Comparison of ENCODE assay signal across 14 mouse cellular contexts in genomic region chr13:39935216-39935615, GRCm38 (mm10).
A peak's percentile ranks its signal among the peaks of the same experiment; 100 is the strongest.
DNase-seq lines count a peak whose midpoint lies in the region; ATAC-seq and TF ChIP-seq lines count a peak whose summit lies in the region.
"Had no signal": no experiment of that assay in that cellular context is flagged by ENCODE, and none has a peak within 500 bp of the region (broad histone marks: within the 10 kb centered on the region; RNA-seq: fewer than 3 reads in every experiment).

No protein-coding gene starts in this region.

- no peak overlapping the region for H3K27ac ChIP-seq in forebrain, postnatal 0 days (ENCODE audit: low read depth, low read length)
- no peak overlapping the region for H3K27ac ChIP-seq in forebrain, embryonic 15.5 days (replicated peaks)
- no peak overlapping the region for H3K27ac ChIP-seq in intestine, embryonic 15.5 days
- H3K27ac ChIP-seq: embryonic facial prominence, embryonic 10.5 days; embryonic facial prominence, embryonic 12.5 days; forebrain, embryonic 12.5 days had no signal

- no peaks in the 10 kb centered on the region for H3K27me3 ChIP-seq in forebrain, postnatal 0 days (ENCODE audit: insufficient read depth, low read length)
- H3K27me3 ChIP-seq in forebrain, embryonic 15.5 days: no peaks in the 10 kb centered on the region
- no peaks in the 10 kb centered on the region for H3K27me3 ChIP-seq in intestine, embryonic 15.5 days (replicated peaks)
- H3K27me3 ChIP-seq: embryonic facial prominence, embryonic 12.5 days; forebrain, embryonic 12.5 days had no signal

- no peak overlapping the region for H3K4me2 ChIP-seq in forebrain, postnatal 0 days (ENCODE audit: low read depth)
- no peak overlapping the region for H3K4me2 ChIP-seq in forebrain, embryonic 15.5 days (replicated peaks)
- no peak overlapping the region for H3K4me2 ChIP-seq in intestine, embryonic 15.5 days (replicated peaks)
- H3K4me2 ChIP-seq: embryonic facial prominence, embryonic 12.5 days; forebrain, embryonic 12.5 days had no signal

- peak; percentile 61 to 64 for DNase-seq in cerebellum, postnatal 14 days
- no peak for DNase-seq in cerebellum, adult 9-10 months
- peak; percentile 9 for DNase-seq in forebrain, postnatal 0 days
- peak; percentile 65 for DNase-seq in brain, embryonic 14.5 days (ENCODE audit: low read depth)
- DNase-seq: adrenal gland, adult 2 months; adrenal gland, postnatal 10 days; adrenal gland, postnatal 25 days; cerebellum, adult 8-10 months had no signal

- no peaks in the 10 kb centered on the region for H3K9me3 ChIP-seq in forebrain, postnatal 0 days (ENCODE audit: low read length)
- no peaks in the 10 kb centered on the region for H3K9me3 ChIP-seq in forebrain, embryonic 15.5 days
- no peaks in the 10 kb centered on the region for H3K9me3 ChIP-seq in intestine, embryonic 15.5 days
- H3K9me3 ChIP-seq: embryonic facial prominence, embryonic 10.5 days; embryonic facial prominence, embryonic 12.5 days; forebrain, embryonic 12.5 days had no signal

- no peaks in the 10 kb centered on the region for H3K4me1 ChIP-seq in forebrain, postnatal 0 days (ENCODE audit: insufficient read depth)
- H3K4me1 ChIP-seq in forebrain, embryonic 15.5 days: no peaks in the 10 kb centered on the region
- H3K4me1 ChIP-seq in intestine, embryonic 15.5 days (replicated peaks): no peaks in the 10 kb centered on the region
- H3K4me1 ChIP-seq: embryonic facial prominence, embryonic 10.5 days; embryonic facial prominence, embryonic 12.5 days; forebrain, embryonic 12.5 days had no signal

- TF ChIP-seq CTCF in forebrain, postnatal 0 days (IDR thresholded peaks at IDR 0.05; ENCODE audit: low read depth): no peak
- TF ChIP-seq CTCF in brain, embryonic 14.5 days (IDR thresholded peaks at IDR 0.05; ENCODE audit: borderline replicate concordance, extremely low read depth, insufficient read depth, insufficient read length): no peak

- no peak for TF ChIP-seq POLR2A in brain, embryonic 14.5 days (IDR thresholded peaks at IDR 0.05; ENCODE audit: borderline replicate concordance, extremely low read depth, insufficient read depth, insufficient read length, poor library complexity, severe bottlenecking)

- no peak for ATAC-seq in forebrain, postnatal 0 days
- no peak for ATAC-seq in forebrain, embryonic 15.5 days (replicated peaks)
- ATAC-seq in intestine, embryonic 15.5 days: no peak
- ATAC-seq: forebrain, embryonic 16.5 days had no signal

- H3K36me3 ChIP-seq in forebrain, postnatal 0 days (ENCODE audit: insufficient read depth): no peaks in the 10 kb centered on the region
- no peaks in the 10 kb centered on the region for H3K36me3 ChIP-seq in forebrain, embryonic 15.5 days
- no peaks in the 10 kb centered on the region for H3K36me3 ChIP-seq in intestine, embryonic 15.5 days
- H3K36me3 ChIP-seq: embryonic facial prominence, embryonic 10.5 days; embryonic facial prominence, embryonic 12.5 days; forebrain, embryonic 12.5 days had no signal

- H3K4me3 ChIP-seq in forebrain, postnatal 0 days (ENCODE audit: low read depth, low read length): no peak overlapping the region
- no peak overlapping the region for H3K4me3 ChIP-seq in forebrain, embryonic 15.5 days
- no peak overlapping the region for H3K4me3 ChIP-seq in intestine, embryonic 15.5 days (replicated peaks)
- H3K4me3 ChIP-seq: embryonic facial prominence, embryonic 10.5 days; embryonic facial prominence, embryonic 12.5 days; forebrain, embryonic 12.5 days had no signal

- H3K9ac ChIP-seq in forebrain, postnatal 0 days: no peak overlapping the region
- H3K9ac ChIP-seq in forebrain, embryonic 15.5 days (replicated peaks): no peak overlapping the region
- no peak overlapping the region for H3K9ac ChIP-seq in intestine, embryonic 15.5 days
- H3K9ac ChIP-seq: embryonic facial prominence, embryonic 12.5 days; forebrain, embryonic 12.5 days had no signal

- 43% methylated on average over 2 of the region's 2 CpGs for WGBS in forebrain, postnatal 0 days
- 37% methylated on average over 2 of the region's 2 CpGs for WGBS in forebrain, embryonic 15.5 days
- 62% methylated on average over 2 of the region's 2 CpGs for WGBS in intestine, embryonic 15.5 days
